Mouse (Mus musculus) megakaryocyte-erythroid progenitor cell, adult 5-6 weeks (primary cell): ENCODE results near the gene Iffo1. TPM values are rescaled to one million over a fixed set of nuclear protein-coding genes. Genes with fewer than 3 reads are reported as not detected.
A peak's percentile ranks its signal among the peaks of the same experiment; 100 is the strongest.

Experiments
- ATAC-seq: replicated peaks from 2 replicates; pipeline ENCODE4 v1.8.0; 2016; ENCODE audit warnings: mild to moderate bottlenecking, inconsistent platforms; ENCODE audit not compliant: severe bottlenecking, poor library complexity, low FRiP score, low TSS enrichment
- total RNA-seq, 2 experiments: library from RNA; stranded (forward) in 1 of 2; stranded (reverse) in 1 of 2; fragments of 200-1000, 215-1000 nt in 1 of 2; fragments of >200 nt in 1 of 2; fragmentation: Nextera tagmentation in 1 of 2; gene quantifications; 2 replicates each; pipeline ENCODE4 v1.2.3; 2014 to 2017

Gene Iffo1
- total RNA-seq, 2 experiments from 2014 or later: 10.3 to 22.7 TPM

DNA sequence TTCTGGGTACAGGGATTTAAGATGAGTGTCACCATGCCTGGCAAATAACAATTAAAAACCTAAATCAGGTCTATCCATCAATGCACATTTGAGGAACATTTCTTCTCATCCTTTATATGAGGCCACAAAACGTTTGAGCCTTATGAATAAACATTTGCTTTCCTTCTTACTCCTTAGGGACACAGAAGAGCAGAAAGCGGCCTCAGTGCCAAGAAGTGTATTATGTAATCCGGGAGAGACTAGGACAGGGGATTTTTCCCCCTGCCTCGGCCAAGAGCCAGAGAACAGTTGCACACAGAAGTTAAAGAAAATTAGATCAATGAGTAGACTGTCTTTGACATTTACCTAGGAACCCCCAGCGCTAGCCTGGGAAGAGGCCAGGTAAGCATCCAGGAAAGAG, 37.1 kb downstream of the Iffo1 start:
- no peak for ATAC-seq

DNA sequence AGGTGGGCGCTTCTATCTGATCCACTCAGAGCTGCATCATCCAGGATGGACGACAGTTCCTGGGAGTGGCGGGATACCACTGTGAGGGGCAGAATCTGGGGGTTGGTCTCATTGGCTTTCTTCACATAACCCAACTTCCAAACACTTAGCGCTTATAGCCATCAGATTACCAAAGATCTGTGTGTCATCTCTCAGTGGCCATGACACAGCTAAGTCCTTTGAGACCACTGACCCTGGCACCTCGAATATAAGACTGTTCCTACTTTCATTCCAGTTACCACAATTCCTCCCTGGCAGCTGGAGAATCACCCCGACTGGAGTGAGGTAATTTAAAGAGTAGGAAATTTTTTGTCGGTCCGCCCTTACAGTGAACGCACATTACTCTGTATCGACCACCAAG, 41.2 kb downstream of the Iffo1 start:
- ATAC-seq: no peak

DNA sequence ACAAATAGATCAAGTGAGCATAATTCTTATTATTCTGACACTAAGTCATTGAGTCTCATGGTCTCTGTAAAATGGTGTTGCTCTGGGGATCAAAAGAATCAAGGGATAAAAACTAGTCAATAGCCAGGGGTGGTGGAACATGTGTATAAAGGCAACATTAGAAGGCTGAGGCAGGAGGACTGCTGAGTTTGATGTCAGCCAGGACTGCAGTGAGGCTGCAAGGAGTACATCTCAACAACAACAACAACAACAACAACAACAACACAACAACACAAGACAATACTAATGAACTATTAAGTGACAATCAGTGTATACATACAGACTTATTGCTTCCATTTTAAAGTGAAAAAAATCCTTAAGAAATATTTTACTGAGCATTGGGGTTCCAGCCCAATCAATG, 45.8 kb downstream of the Iffo1 start:
- no peak for ATAC-seq

DNA sequence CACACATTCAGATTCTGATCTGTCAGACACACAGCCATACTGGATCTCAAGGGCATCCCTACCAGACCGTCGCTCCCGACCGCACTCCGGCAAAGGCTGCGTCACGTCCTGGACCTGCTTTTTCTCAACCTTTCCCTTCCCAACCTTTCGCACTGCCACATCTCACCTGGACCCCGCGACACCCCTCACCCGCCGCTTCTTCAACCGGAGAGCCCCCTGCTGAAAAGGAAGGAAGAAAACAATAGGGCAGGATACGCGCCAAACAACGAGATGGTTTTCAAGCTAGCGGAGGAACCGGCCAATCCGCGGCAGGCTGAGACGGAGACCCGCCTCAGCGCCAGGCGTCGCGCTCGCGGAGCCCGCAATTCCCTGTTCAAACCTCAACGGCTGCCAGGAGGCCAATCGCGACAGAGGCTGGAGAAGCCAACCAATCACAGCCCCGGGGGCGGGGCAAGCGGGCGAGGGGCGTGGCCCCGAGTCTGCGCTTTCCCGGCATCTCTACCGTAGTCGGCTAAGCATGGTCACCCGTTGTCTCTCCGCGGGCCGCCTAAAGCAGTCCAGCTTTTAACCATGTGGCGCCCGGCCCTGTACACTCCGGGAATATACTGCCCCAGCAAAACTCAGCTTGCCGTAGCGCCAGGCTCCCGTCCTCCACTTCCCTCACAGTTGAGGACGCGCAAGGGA, 46.4 kb downstream of the Iffo1 start, which contains the start of the genes Ncapd2 and Mrpl51:
TSS of gene Ncapd2 (minus strand) at position 370 of the 684 bp plus-strand sequence.
TSS of gene Mrpl51 (plus strand) at position 470 of the 684 bp plus-strand sequence.
- peak; percentile 91 for ATAC-seq

DNA sequence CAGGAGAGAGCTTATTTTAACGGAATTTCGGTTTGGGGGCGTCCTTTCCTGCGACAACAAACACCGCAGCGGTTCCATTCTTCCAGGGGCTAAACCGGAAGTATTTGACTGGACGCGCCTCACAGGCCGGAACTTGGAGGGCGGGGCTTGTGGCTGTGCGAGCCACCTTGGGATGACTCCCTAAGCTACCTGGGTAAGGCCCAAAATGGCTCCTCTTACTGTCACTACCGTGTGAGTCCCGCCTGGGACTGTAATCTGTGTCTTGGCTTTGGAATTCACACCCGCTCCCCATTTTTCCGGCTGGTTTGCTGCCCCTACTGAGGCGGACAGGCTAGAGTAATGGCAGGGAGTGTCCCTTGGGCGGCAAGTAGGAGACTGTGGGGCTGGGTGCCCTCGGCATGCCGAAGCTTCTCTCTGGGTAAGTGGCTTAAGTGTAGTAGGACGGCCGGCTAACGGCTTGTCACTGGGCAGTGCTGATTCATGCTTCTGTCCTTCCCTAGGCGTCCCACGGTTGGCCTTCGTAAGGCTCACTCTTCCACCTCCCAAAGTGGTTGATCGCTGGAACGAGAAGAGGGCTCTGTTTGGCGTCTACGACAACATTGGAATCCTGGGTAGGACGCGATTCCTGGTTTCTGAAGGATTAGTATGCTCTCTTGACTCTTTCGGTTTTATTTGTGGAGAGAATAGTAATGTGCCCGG, 47.1 kb downstream of the Iffo1 start:
- ATAC-seq: peak; percentile 86

DNA sequence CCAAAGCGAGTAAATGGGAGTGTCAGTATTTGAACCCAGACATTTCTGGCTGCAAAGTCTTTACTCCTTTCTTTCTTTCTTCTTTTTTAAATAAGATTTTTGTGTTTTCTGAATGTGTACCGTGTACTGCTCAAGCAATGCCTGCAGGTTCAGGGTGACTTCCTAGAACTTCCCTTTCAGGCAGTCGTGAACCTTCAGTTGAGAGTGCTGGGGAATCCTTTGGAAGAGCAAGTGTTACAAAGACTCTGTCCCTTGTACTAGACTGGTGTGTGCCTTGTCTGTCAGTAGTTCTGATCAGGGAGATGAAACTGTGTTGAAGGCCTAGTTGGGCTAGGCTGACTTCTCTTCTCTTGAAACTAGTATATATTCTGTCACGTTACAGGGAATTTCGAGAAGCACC, 47.8 kb downstream of the Iffo1 start:
- no peak for ATAC-seq

DNA sequence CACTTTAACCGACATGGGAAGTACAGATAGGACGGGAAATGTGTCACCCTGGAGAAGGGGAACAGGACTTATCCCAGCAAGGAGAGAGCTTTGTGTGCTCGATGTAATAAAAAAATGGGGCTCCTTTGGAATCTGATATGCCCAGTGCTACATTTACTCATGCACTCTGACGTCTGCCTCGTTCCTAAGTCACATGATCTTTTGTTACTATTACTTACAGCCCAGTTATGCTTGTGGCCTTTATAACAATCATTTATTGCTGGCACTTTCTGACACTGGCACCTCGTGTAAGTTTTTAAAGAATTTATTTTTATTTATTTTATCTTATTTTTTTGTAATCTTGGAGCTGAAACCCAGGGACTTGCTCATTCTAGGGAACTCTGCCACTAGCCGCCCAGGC, 48.3 kb downstream of the Iffo1 start:
- no peak for ATAC-seq

DNA sequence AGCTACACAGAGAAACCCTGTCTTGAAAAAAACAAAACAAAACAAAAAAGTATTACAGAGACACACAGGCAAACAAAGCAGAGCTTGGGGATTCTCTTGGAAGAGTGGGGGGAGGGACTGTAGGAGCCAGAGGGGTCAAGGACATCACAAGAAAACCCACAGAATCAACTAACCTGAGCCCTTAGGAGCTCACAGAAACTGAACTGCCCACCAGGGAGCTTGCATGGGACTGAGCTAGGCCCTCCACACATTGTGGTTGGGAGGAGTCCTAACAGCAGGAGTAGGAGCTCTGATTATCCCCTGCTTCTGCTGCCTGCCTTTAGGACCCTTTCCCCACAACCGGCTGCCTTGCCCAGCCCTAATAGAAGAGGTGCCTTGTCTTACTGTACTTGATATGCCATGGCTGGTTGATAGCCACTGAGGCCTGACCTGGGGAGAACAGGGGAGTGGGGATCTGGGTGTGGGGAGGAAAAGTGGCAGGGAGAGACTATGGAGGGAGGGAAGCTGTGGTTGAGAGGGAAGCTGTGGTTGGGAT, 50.6 kb downstream of the Iffo1 start:
- no peak for ATAC-seq

DNA sequence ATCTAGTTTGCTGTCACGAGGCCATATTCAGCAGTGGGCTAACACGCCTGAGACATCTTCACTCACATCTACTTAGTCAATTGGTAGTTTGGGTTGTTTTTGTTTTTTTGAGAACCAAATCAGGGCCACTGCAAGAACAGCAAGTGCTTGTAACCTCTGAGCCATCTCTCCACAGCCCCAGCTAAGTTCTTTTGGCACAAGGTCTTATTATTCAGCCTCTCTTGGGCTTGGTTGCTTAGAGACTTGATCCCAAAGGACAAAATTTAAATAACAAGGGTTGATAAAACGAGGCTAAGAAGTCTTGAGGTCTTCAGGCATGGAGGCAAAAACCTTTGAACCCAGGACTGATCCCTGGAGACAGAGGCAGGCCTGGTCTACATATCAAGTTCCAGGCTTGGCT, 51.3 kb downstream of the Iffo1 start:
- no peak for ATAC-seq

DNA sequence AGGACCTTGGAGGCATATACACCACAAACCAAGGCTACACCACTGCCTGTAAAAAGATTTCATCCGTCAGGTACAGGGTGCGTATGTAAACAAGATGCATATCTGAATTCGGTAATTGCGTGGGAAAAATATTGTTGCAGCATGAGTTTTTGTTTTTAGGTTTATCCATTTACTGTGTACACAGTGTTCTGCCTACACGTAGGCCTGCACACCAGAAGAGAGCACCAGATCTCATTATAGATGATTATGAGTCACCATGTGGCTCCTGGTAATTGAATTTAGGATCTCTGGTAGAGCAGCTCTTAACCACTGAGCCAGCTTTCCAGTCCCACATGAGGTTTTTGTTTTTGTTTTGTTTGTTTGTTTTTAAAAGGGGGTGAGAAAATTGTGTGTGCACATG, 52.1 kb downstream of the Iffo1 start:
- ATAC-seq: no peak

DNA sequence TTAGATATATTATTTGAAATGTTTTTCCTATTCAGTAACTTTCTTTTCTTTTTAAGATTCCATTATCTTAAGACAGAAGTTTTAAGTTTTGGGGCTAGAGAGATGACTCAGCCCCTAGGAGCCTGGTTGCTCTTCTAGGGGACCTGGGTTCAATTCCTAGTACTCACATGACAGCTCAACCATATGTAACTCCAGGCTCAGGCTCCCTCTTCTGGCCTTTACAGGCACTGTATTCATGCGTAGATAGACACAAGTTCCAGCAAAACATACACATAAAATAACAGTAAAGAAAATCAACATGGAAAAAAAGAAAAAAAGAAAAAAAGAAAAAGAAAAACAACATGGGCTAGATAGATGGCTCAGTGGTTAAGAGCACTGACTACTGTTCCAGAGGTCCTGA, 65.4 kb downstream of the Iffo1 start:
- no peak for ATAC-seq

Other genes starting within 250 kb of the Iffo1 start
- 0.09 and 0.35 TPM in 2 replicates for gene Lag3, start 233.5 kb upstream of the Iffo1 start, total RNA-seq (2014; fragmentation: Nextera tagmentation)
- gene Lag3, start 233.5 kb upstream of the Iffo1 start, total RNA-seq (2017): 1.6 TPM in 1 of 2 replicates, not detected in the other
- gene Ptms, start 225.1 kb upstream of the Iffo1 start, total RNA-seq (2014; fragmentation: Nextera tagmentation): 5.3 and 30.7 TPM in 2 replicates
- 21.6 and 22.1 TPM in 2 replicates for gene Ptms, start 225.1 kb upstream of the Iffo1 start, total RNA-seq (2017)
- 103 and 117 TPM in 2 replicates for gene Mlf2, start 213.9 kb upstream of the Iffo1 start, total RNA-seq (2014; fragmentation: Nextera tagmentation)
- 59.2 and 99.1 TPM in 2 replicates for gene Mlf2, start 213.9 kb upstream of the Iffo1 start, total RNA-seq (2017)
- gene Cops7a, start 179.7 kb upstream of the Iffo1 start, total RNA-seq (2014; fragmentation: Nextera tagmentation): 71.0 and 117 TPM in 2 replicates
- 46.8 and 57.5 TPM in 2 replicates for gene Cops7a, start 179.7 kb upstream of the Iffo1 start, total RNA-seq (2017)
- gene Pianp, start 148.5 kb upstream of the Iffo1 start, total RNA-seq (2014; fragmentation: Nextera tagmentation): not detected in 2 replicates
- gene Pianp, start 148.5 kb upstream of the Iffo1 start, total RNA-seq (2017): not detected in 2 replicates
- 67.0 and 86.8 TPM in 2 replicates for gene Zfp384, start 136.1 kb upstream of the Iffo1 start, total RNA-seq (2014; fragmentation: Nextera tagmentation)
- gene Zfp384, start 136.1 kb upstream of the Iffo1 start, total RNA-seq (2017): 18.5 and 18.6 TPM in 2 replicates
- 23.6 and 45.9 TPM in 2 replicates for gene Ing4, start 105.5 kb upstream of the Iffo1 start, total RNA-seq (2014; fragmentation: Nextera tagmentation)
- 43.0 and 51.1 TPM in 2 replicates for gene Ing4, start 105.5 kb upstream of the Iffo1 start, total RNA-seq (2017)
- 8.6 and 16.5 TPM in 2 replicates for gene Acrbp, start 95.6 kb upstream of the Iffo1 start, total RNA-seq (2014; fragmentation: Nextera tagmentation)
- 0.95 and 8.6 TPM in 2 replicates for gene Acrbp, start 95.6 kb upstream of the Iffo1 start, total RNA-seq (2017)
- gene Lpar5, start 77.3 kb upstream of the Iffo1 start, total RNA-seq (2014; fragmentation: Nextera tagmentation): not detected in 2 replicates
- 4.3 TPM in 1 of 2 replicates, not detected in the other for gene Lpar5, start 77.3 kb upstream of the Iffo1 start, total RNA-seq (2017)
- gene Chd4, start 49.3 kb upstream of the Iffo1 start, total RNA-seq (2014; fragmentation: Nextera tagmentation): 153 and 188 TPM in 2 replicates
- 438 and 492 TPM in 2 replicates for gene Chd4, start 49.3 kb upstream of the Iffo1 start, total RNA-seq (2017)
- 92.2 and 114 TPM in 2 replicates for gene Nop2, start 13.3 kb upstream of the Iffo1 start, total RNA-seq (2014; fragmentation: Nextera tagmentation)
- gene Nop2, start 13.3 kb upstream of the Iffo1 start, total RNA-seq (2017): 108 and 125 TPM in 2 replicates
- gene Gapdh, start 21.2 kb downstream of the Iffo1 start, total RNA-seq (2014; fragmentation: Nextera tagmentation): 900 and 1,346 TPM in 2 replicates
- gene Gapdh, start 21.2 kb downstream of the Iffo1 start, total RNA-seq (2017): 535 and 806 TPM in 2 replicates
- 285 and 384 TPM in 2 replicates for gene Ncapd2, start 46.5 kb downstream of the Iffo1 start, total RNA-seq (2014; fragmentation: Nextera tagmentation)
- 186 and 262 TPM in 2 replicates for gene Ncapd2, start 46.5 kb downstream of the Iffo1 start, total RNA-seq (2017)
- 163 and 194 TPM in 2 replicates for gene Mrpl51, start 46.6 kb downstream of the Iffo1 start, total RNA-seq (2014; fragmentation: Nextera tagmentation)
- 120 and 151 TPM in 2 replicates for gene Mrpl51, start 46.6 kb downstream of the Iffo1 start, total RNA-seq (2017)
- 14.9 and 25.5 TPM in 2 replicates for gene Vamp1, start 70.3 kb downstream of the Iffo1 start, total RNA-seq (2014; fragmentation: Nextera tagmentation)
- 2.3 and 4.9 TPM in 2 replicates for gene Vamp1, start 70.3 kb downstream of the Iffo1 start, total RNA-seq (2017)
- 2.0 and 3.6 TPM in 2 replicates for gene Tapbpl, start 86.6 kb downstream of the Iffo1 start, total RNA-seq (2014; fragmentation: Nextera tagmentation)
- gene Tapbpl, start 86.6 kb downstream of the Iffo1 start, total RNA-seq (2017): 4.8 and 8.6 TPM in 2 replicates
- gene Cd27, start 91.8 kb downstream of the Iffo1 start, total RNA-seq (2014; fragmentation: Nextera tagmentation): 8.0 and 9.4 TPM in 2 replicates
- gene Cd27, start 91.8 kb downstream of the Iffo1 start, total RNA-seq (2017): 6.6 and 14.3 TPM in 2 replicates
- not detected in 2 replicates for gene Tuba3a, start 140.8 kb downstream of the Iffo1 start, total RNA-seq (2014; fragmentation: Nextera tagmentation)
- not detected in 2 replicates for gene Tuba3a, start 140.8 kb downstream of the Iffo1 start, total RNA-seq (2017)
- gene Ltbr, start 168.6 kb downstream of the Iffo1 start, total RNA-seq (2014; fragmentation: Nextera tagmentation): 5.2 and 8.8 TPM in 2 replicates
- 6.0 and 7.8 TPM in 2 replicates for gene Ltbr, start 168.6 kb downstream of the Iffo1 start, total RNA-seq (2017)
- 1.4 TPM in 1 of 2 replicates, not detected in the other for gene Scnn1a, start 175.4 kb downstream of the Iffo1 start, total RNA-seq (2014; fragmentation: Nextera tagmentation)
- gene Scnn1a, start 175.4 kb downstream of the Iffo1 start, total RNA-seq (2017): not detected in 2 replicates
- 8.6 and 9.5 TPM in 2 replicates for gene Tnfrsf1a, start 204.1 kb downstream of the Iffo1 start, total RNA-seq (2014; fragmentation: Nextera tagmentation)
- 4.7 and 6.3 TPM in 2 replicates for gene Tnfrsf1a, start 204.1 kb downstream of the Iffo1 start, total RNA-seq (2017)
- gene Plekhg6, start 235.6 kb downstream of the Iffo1 start, total RNA-seq (2014; fragmentation: Nextera tagmentation): not detected in 2 replicates
- gene Plekhg6, start 235.6 kb downstream of the Iffo1 start, total RNA-seq (2017): not detected in 2 replicates